16 mouse cellular contexts compared by ENCODE assay signal in genomic region chr4:127039871-127040483, GRCm38 (mm10). TPM values are rescaled to one million over a fixed set of nuclear protein-coding genes. Genes with fewer than 3 reads are reported as not detected.
A peak's percentile ranks its signal among the peaks of the same experiment; 100 is the strongest.
DNase-seq lines count a peak whose midpoint lies in the region; ATAC-seq and TF ChIP-seq lines count a peak whose summit lies in the region.
"Had no signal": no experiment of that assay in that cellular context is flagged by ENCODE, and none has a peak within 500 bp of the region (broad histone marks: within the 10 kb centered on the region; RNA-seq: fewer than 3 reads in every experiment).

No protein-coding gene starts in this region.

- no peak for DNase-seq in left cerebral cortex, adult 2 months (ENCODE audit: extremely low spot score in 1 of 2, low spot score in 2 of 2)
- no peak for DNase-seq in left cerebral cortex, adult 9 months (ENCODE audit: low spot score in 2 of 2)
- peak; percentile 45 for DNase-seq in 416B (ENCODE audit: low read depth)
- DNase-seq in B cell, adult 2 months = no peak
- DNase-seq: cerebellum, adult 2 months; kidney, postnatal 10 days; thymus, postnatal 25 days had no signal

- H3K4me3 ChIP-seq in forebrain, embryonic 16.5 days (replicated peaks; ENCODE audit: low read length) = no peak overlapping the region
- no peak overlapping the region for H3K4me3 ChIP-seq in forebrain, embryonic 15.5 days
- H3K4me3 ChIP-seq in left cerebral cortex, adult 2 months = no peak overlapping the region
- H3K4me3 ChIP-seq: neural tube, embryonic 13.5 days had no signal

- H3K36me3 ChIP-seq in forebrain, embryonic 16.5 days (ENCODE audit: control insufficient read depth, insufficient read depth) = peaks cover 38% of the 10 kb centered on the region
- H3K36me3 ChIP-seq in forebrain, embryonic 15.5 days = peaks cover 69% of the 10 kb centered on the region

- no peak overlapping the region for H3K9ac ChIP-seq in forebrain, embryonic 16.5 days (replicated peaks; ENCODE audit: low read depth, low read length)
- no peak overlapping the region for H3K9ac ChIP-seq in forebrain, embryonic 15.5 days (replicated peaks)
- H3K9ac ChIP-seq: neural tube, embryonic 13.5 days had no signal

- intact Hi-C loops in left cerebral cortex, adult 2 months (cut with DNase I) = loop anchor here (5.0 kb wide), 1 partner anchor 207 kb away; no protein-coding TSS in a partner anchor

- no peak overlapping the region for H3K4me2 ChIP-seq in forebrain, embryonic 16.5 days (ENCODE audit: low read length)
- H3K4me2 ChIP-seq in forebrain, embryonic 15.5 days (replicated peaks) = no peak overlapping the region
- H3K4me2 ChIP-seq: heart, embryonic 11.5 days; neural tube, embryonic 13.5 days had no signal

- no peak overlapping the region for H3K27ac ChIP-seq in forebrain, embryonic 16.5 days (ENCODE audit: low read length)
- H3K27ac ChIP-seq in forebrain, embryonic 15.5 days (replicated peaks) = no peak overlapping the region
- no peak overlapping the region for H3K27ac ChIP-seq in left cerebral cortex, adult 2 months
- H3K27ac ChIP-seq: macrophage; neural tube, embryonic 13.5 days had no signal

- no peaks in the 10 kb centered on the region for H3K9me3 ChIP-seq in forebrain, embryonic 16.5 days (ENCODE audit: control insufficient read depth, low read length)
- no peaks in the 10 kb centered on the region for H3K9me3 ChIP-seq in forebrain, embryonic 15.5 days
- H3K9me3 ChIP-seq: neural tube, embryonic 13.5 days had no signal

- 73% methylated on average over 3 of the region's 3 CpGs for WGBS in forebrain, embryonic 16.5 days
- WGBS in forebrain, embryonic 15.5 days = 82% methylated on average over 3 of the region's 3 CpGs

- peak; percentile 45; the same call in 1 of the 2 replicates for ATAC-seq in forebrain, embryonic 16.5 days
- ATAC-seq in forebrain, embryonic 15.5 days (replicated peaks) = no peak; the same call in 1 of the 2 replicates
- ATAC-seq in megakaryocyte progenitor cell, adult 5-6 weeks (replicated peaks; ENCODE audit: poor library complexity) = peak; percentile 36; the same call in 1 of the 2 replicates
- no peak for ATAC-seq in megakaryocyte-erythroid progenitor cell, adult 5-6 weeks (replicated peaks; ENCODE audit: low FRiP score, low TSS enrichment, poor library complexity, severe bottlenecking)
- ATAC-seq: activated CD4-positive, CD25-positive, alpha-beta regulatory T cell, adult 4 months had no signal

- TF ChIP-seq CTCF in left cerebral cortex, adult 2 months (IDR thresholded peaks at IDR 0.05) = peak; percentile 23

- no peaks in the 10 kb centered on the region for H3K4me1 ChIP-seq in forebrain, embryonic 16.5 days (replicated peaks; ENCODE audit: control insufficient read depth, insufficient read depth, low read length)
- 0 out of 2 replicates have a peak, but pooled peaks cover 2% of the 10 kb centered on the region for H3K4me1 ChIP-seq in forebrain, embryonic 15.5 days
- H3K4me1 ChIP-seq: neural tube, embryonic 13.5 days had no signal

- H3K27me3 ChIP-seq in forebrain, embryonic 16.5 days (replicated peaks; ENCODE audit: control insufficient read depth, insufficient read depth, low read length) = no peaks in the 10 kb centered on the region
- no peaks in the 10 kb centered on the region for H3K27me3 ChIP-seq in forebrain, embryonic 15.5 days
- H3K27me3 ChIP-seq: neural tube, embryonic 13.5 days had no signal

RNA-seq across cellular contexts. Expression of gene Sfpq, which starts 18.9 kb away (rescaled TPM):
- 86.8 and 96.0 TPM in 2 replicates for polyA plus RNA-seq in forebrain, embryonic 16.5 days (2015; fragmentation: Nextera tagmentation; extraction: Ambion mirVana)
- polyA plus RNA-seq in forebrain, embryonic 15.5 days (2015; fragmentation: Nextera tagmentation; extraction: Ambion mirVana) = 98.9 and 102 TPM in 2 replicates
- total RNA-seq in left cerebral cortex, adult 2 months (2021) = 100 to 1,000 TPM; 243 to 256 TPM
- 490 and 507 TPM in 2 replicates for total RNA-seq in megakaryocyte progenitor cell, adult 5-6 weeks (2015)
- total RNA-seq in megakaryocyte progenitor cell, adult 5-6 weeks (2017) = 686 and 899 TPM in 2 replicates
- total RNA-seq in megakaryocyte-erythroid progenitor cell, adult 5-6 weeks (2014; fragmentation: Nextera tagmentation) = 426 and 540 TPM in 2 replicates
- total RNA-seq in megakaryocyte-erythroid progenitor cell, adult 5-6 weeks (2017) = 945 and 968 TPM in 2 replicates

RNA-seq across cellular contexts. Expression of gene Zmym1, which starts 21.0 kb away (rescaled TPM):
- 32.1 and 37.5 TPM in 2 replicates for polyA plus RNA-seq in forebrain, embryonic 16.5 days (2015; fragmentation: Nextera tagmentation; extraction: Ambion mirVana)
- polyA plus RNA-seq in forebrain, embryonic 15.5 days (2015; fragmentation: Nextera tagmentation; extraction: Ambion mirVana) = 28.3 and 31.3 TPM in 2 replicates
- 10 to 100 TPM; 14.4 to 15.9 TPM for total RNA-seq in left cerebral cortex, adult 2 months (2021)
- 18.0 and 22.3 TPM in 2 replicates for total RNA-seq in megakaryocyte progenitor cell, adult 5-6 weeks (2015)
- 13.6 and 21.1 TPM in 2 replicates for total RNA-seq in megakaryocyte progenitor cell, adult 5-6 weeks (2017)
- 13.6 and 16.8 TPM in 2 replicates for total RNA-seq in megakaryocyte-erythroid progenitor cell, adult 5-6 weeks (2014; fragmentation: Nextera tagmentation)
- total RNA-seq in megakaryocyte-erythroid progenitor cell, adult 5-6 weeks (2017) = 19.8 and 20.0 TPM in 2 replicates

RNA-seq across cellular contexts. Expression of gene Zmym6, which starts 37.2 kb away (rescaled TPM):
- 36.3 and 38.8 TPM in 2 replicates for polyA plus RNA-seq in forebrain, embryonic 16.5 days (2015; fragmentation: Nextera tagmentation; extraction: Ambion mirVana)
- polyA plus RNA-seq in forebrain, embryonic 15.5 days (2015; fragmentation: Nextera tagmentation; extraction: Ambion mirVana) = 32.6 and 35.0 TPM in 2 replicates
- 10 to 100 TPM; 31.8 to 35.8 TPM for total RNA-seq in left cerebral cortex, adult 2 months (2021)
- total RNA-seq in megakaryocyte progenitor cell, adult 5-6 weeks (2015) = 8.1 and 9.2 TPM in 2 replicates
- 11.2 and 14.1 TPM in 2 replicates for total RNA-seq in megakaryocyte progenitor cell, adult 5-6 weeks (2017)
- total RNA-seq in megakaryocyte-erythroid progenitor cell, adult 5-6 weeks (2014; fragmentation: Nextera tagmentation) = 12.3 and 17.9 TPM in 2 replicates
- 11.2 and 14.4 TPM in 2 replicates for total RNA-seq in megakaryocyte-erythroid progenitor cell, adult 5-6 weeks (2017)
- polyA plus RNA-seq: C2C12 had no signal

Comparison
In these comparisons a context has a peak if more than half of its experiments do, and no peak if none do; other contexts are left out.
1. ATAC-seq: peak in forebrain, embryonic 16.5 days (single experiment) and megakaryocyte progenitor cell, adult 5-6 weeks (single experiment); none in forebrain, embryonic 15.5 days (single experiment) and megakaryocyte-erythroid progenitor cell, adult 5-6 weeks (single experiment).